Mouse (Mus musculus): ENCODE measurements around the gene Mmd2. TPM values are rescaled to one million over a fixed set of nuclear protein-coding genes. Genes with fewer than 3 reads are reported as not detected.
A peak's percentile ranks its signal among the peaks of the same experiment; 100 is the strongest.

Gene Mmd2
- 0.09 and 0.90 TPM in 2 replicates for polyA plus RNA-seq (2015; fragmentation: Nextera tagmentation; extraction: Ambion mirVana)

GRCm38 (mm10) chr5:142608259-142608988, at the start of gene Mmd2:
TSS of gene Mmd2 (minus strand) at chr5:142608800.
- Histone ChIP-seq H3K9ac (peak within 1 kb of the TSS; percentile 33; the same call in 1 of the 2 replicates), H3K27ac (no peak within 1 kb of the TSS), H3K9me3 (replicated peaks) (no peaks in the 10 kb centered on the region), H3K27me3 (peaks cover 51% of the 10 kb centered on the region), H3K36me3 (no peaks in the 10 kb centered on the region), H3K4me3 (peak within 1 kb of the TSS; percentile 44), H3K4me2 (peak within 1 kb of the TSS; percentile 75), H3K4me1 (replicated peaks) (peaks cover 6% of the 10 kb centered on the region)
- 5% methylated on average over 42 of the region's 42 CpGs for WGBS
- no peak for ATAC-seq (replicated peaks; ENCODE audit: insufficient number of reproducible peaks, insufficient read depth, low FRiP score, low read depth)

- H3K36me3 ChIP-seq: peaks cover 18% of the 10 kb centered on the region
- no peaks in the 10 kb centered on the region for H3K9me3 ChIP-seq (replicated peaks)
- no peak overlapping the region for H3K27ac ChIP-seq
- H3K27me3 ChIP-seq: no peaks in the 10 kb centered on the region
- WGBS: 66% methylated on average over 4 of the region's 4 CpGs
- no peak overlapping the region for H3K4me3 ChIP-seq
- H3K4me2 ChIP-seq: no peak overlapping the region
- H3K9ac ChIP-seq: no peak overlapping the region
- ATAC-seq (replicated peaks; ENCODE audit: insufficient number of reproducible peaks, insufficient read depth, low FRiP score, low read depth): no peak
- H3K4me1 ChIP-seq (replicated peaks): no peaks in the 10 kb centered on the region
These were observed 43.7 kb upstream of the Mmd2 start for GRCm38 (mm10) chr5:142652266-142652665.

GRCm38 (mm10) chr5:142650794-142651497, 42.3 kb upstream of the Mmd2 start:
- Histone ChIP-seq H3K27me3 (no peaks in the 10 kb centered on the region), H3K4me2 (no peak overlapping the region), H3K4me1 (replicated peaks) (no peaks in the 10 kb centered on the region), H3K9me3 (replicated peaks) (no peaks in the 10 kb centered on the region), H3K9ac (no peak overlapping the region), H3K36me3 (peaks cover 8% of the 10 kb centered on the region), H3K27ac (no peak overlapping the region), H3K4me3 (no peak overlapping the region)
- no peak for ATAC-seq (replicated peaks; ENCODE audit: insufficient number of reproducible peaks, insufficient read depth, low FRiP score, low read depth)
- 79% methylated on average over 6 of the region's 6 CpGs for WGBS

GRCm38 (mm10) chr5:142650390-142650789, 41.8 kb upstream of the Mmd2 start:
- 53% methylated on average over 3 of the region's 3 CpGs for WGBS
- no peak overlapping the region for H3K4me3 ChIP-seq
- H3K4me2 ChIP-seq: no peak overlapping the region
- H3K4me1 ChIP-seq (replicated peaks): no peaks in the 10 kb centered on the region
- H3K27me3 ChIP-seq: no peaks in the 10 kb centered on the region
- H3K9ac ChIP-seq: no peak overlapping the region
- no peaks in the 10 kb centered on the region for H3K9me3 ChIP-seq (replicated peaks)
- ATAC-seq (replicated peaks; ENCODE audit: insufficient number of reproducible peaks, insufficient read depth, low FRiP score, low read depth): no peak
- peaks cover 6% of the 10 kb centered on the region; the same call in 1 of the 2 replicates for H3K36me3 ChIP-seq
- no peak overlapping the region for H3K27ac ChIP-seq

GRCm38 (mm10) chr5:142649460-142650050, 41.0 kb upstream of the Mmd2 start:
- Histone ChIP-seq H3K36me3 (peaks cover 9% of the 10 kb centered on the region), H3K9ac (no peak overlapping the region), H3K4me2 (no peak overlapping the region), H3K4me3 (no peak overlapping the region), H3K4me1 (replicated peaks) (no peaks in the 10 kb centered on the region), H3K27ac (no peak overlapping the region), H3K27me3 (no peaks in the 10 kb centered on the region), H3K9me3 (replicated peaks) (no peaks in the 10 kb centered on the region)
- WGBS: 85% methylated on average over 4 of the region's 4 CpGs
- no peak for ATAC-seq (replicated peaks; ENCODE audit: insufficient number of reproducible peaks, insufficient read depth, low FRiP score, low read depth)

- no peak overlapping the region for H3K4me3 ChIP-seq
- 80% methylated on average over 7 of the region's 7 CpGs for WGBS
- H3K4me2 ChIP-seq: no peak overlapping the region
- no peaks in the 10 kb centered on the region for H3K27me3 ChIP-seq
- ATAC-seq (replicated peaks; ENCODE audit: insufficient number of reproducible peaks, insufficient read depth, low FRiP score, low read depth): no peak
- no peaks in the 10 kb centered on the region for H3K4me1 ChIP-seq (replicated peaks)
- H3K36me3 ChIP-seq: peaks cover 13% of the 10 kb centered on the region
- H3K9ac ChIP-seq: no peak overlapping the region
- H3K27ac ChIP-seq: no peak overlapping the region
- H3K9me3 ChIP-seq (replicated peaks): no peaks in the 10 kb centered on the region
These were observed 39.6 kb upstream of the Mmd2 start for GRCm38 (mm10) chr5:142648162-142648561.

GRCm38 (mm10) chr5:142641331-142642051, 32.9 kb upstream of the Mmd2 start:
- no peak for ATAC-seq (replicated peaks; ENCODE audit: insufficient number of reproducible peaks, insufficient read depth, low FRiP score, low read depth)
- 78% methylated on average over 6 of the region's 6 CpGs for WGBS
- Histone ChIP-seq H3K27ac (no peak overlapping the region), H3K9ac (no peak overlapping the region), H3K4me3 (no peak overlapping the region), H3K9me3 (replicated peaks) (no peaks in the 10 kb centered on the region), H3K4me1 (replicated peaks) (no peaks in the 10 kb centered on the region), H3K36me3 (peaks cover 25% of the 10 kb centered on the region), H3K4me2 (no peak overlapping the region), H3K27me3 (no peaks in the 10 kb centered on the region)

- Histone ChIP-seq H3K4me2 (no peak overlapping the region), H3K27me3 (no peaks in the 10 kb centered on the region), H3K36me3 (peaks cover 20% of the 10 kb centered on the region; the same call in 1 of the 2 replicates), H3K4me1 (replicated peaks) (no peaks in the 10 kb centered on the region), H3K27ac (no peak overlapping the region), H3K4me3 (no peak overlapping the region), H3K9me3 (replicated peaks) (no peaks in the 10 kb centered on the region), H3K9ac (no peak overlapping the region)
- ATAC-seq (replicated peaks; ENCODE audit: insufficient number of reproducible peaks, insufficient read depth, low FRiP score, low read depth): no peak
- WGBS: 83% methylated on average over 5 of the region's 5 CpGs
These were observed 31.5 kb upstream of the Mmd2 start for GRCm38 (mm10) chr5:142640088-142640487.

- ATAC-seq (replicated peaks; ENCODE audit: insufficient number of reproducible peaks, insufficient read depth, low FRiP score, low read depth): no peak
- no peak overlapping the region for H3K4me3 ChIP-seq
- H3K4me2 ChIP-seq: no peak overlapping the region
- H3K9me3 ChIP-seq (replicated peaks): no peaks in the 10 kb centered on the region
- no peaks in the 10 kb centered on the region for H3K4me1 ChIP-seq (replicated peaks)
- peaks cover 18% of the 10 kb centered on the region; the same call in 1 of the 2 replicates for H3K36me3 ChIP-seq
- 82% methylated on average over 5 of the region's 5 CpGs for WGBS
- no peak overlapping the region for H3K9ac ChIP-seq
- H3K27me3 ChIP-seq: no peaks in the 10 kb centered on the region
- no peak overlapping the region for H3K27ac ChIP-seq
These were observed 29.2 kb upstream of the Mmd2 start for GRCm38 (mm10) chr5:142637823-142638222.

GRCm38 (mm10) chr5:142630224-142630623, 21.6 kb upstream of the Mmd2 start:
- H3K9ac ChIP-seq: peak overlapping the region; percentile 92
- 9% methylated on average over 6 of the region's 6 CpGs for WGBS
- H3K4me3 ChIP-seq: peak overlapping the region; percentile 92
- peak overlapping the region; percentile 77 for H3K4me2 ChIP-seq
- ATAC-seq (replicated peaks; ENCODE audit: insufficient number of reproducible peaks, insufficient read depth, low FRiP score, low read depth): no peak
- no peak overlapping the region for H3K27ac ChIP-seq
- no peaks in the 10 kb centered on the region for H3K27me3 ChIP-seq
- H3K36me3 ChIP-seq: peaks cover 7% of the 10 kb centered on the region; the same call in 1 of the 2 replicates
- H3K9me3 ChIP-seq (replicated peaks): no peaks in the 10 kb centered on the region
- H3K4me1 ChIP-seq (replicated peaks): peaks cover 13% of the 10 kb centered on the region

GRCm38 (mm10) chr5:142629663-142630025, 21.0 kb upstream of the Mmd2 start:
- H3K4me3 ChIP-seq: peak overlapping the region; percentile 92
- H3K27ac ChIP-seq: peak overlapping the region; percentile 85
- peaks cover 13% of the 10 kb centered on the region for H3K4me1 ChIP-seq (replicated peaks)
- ATAC-seq (replicated peaks; ENCODE audit: insufficient number of reproducible peaks, insufficient read depth, low FRiP score, low read depth): peak; percentile 45; the same call in 1 of the 2 replicates
- under 1% methylated on average over 41 of the region's 41 CpGs for WGBS
- H3K27me3 ChIP-seq: no peaks in the 10 kb centered on the region
- H3K9ac ChIP-seq: peak overlapping the region; percentile 92
- H3K36me3 ChIP-seq: peaks cover 7% of the 10 kb centered on the region; the same call in 1 of the 2 replicates
- H3K4me2 ChIP-seq: peak overlapping the region; percentile 77
- no peaks in the 10 kb centered on the region for H3K9me3 ChIP-seq (replicated peaks)
